Mouse (Mus musculus): ENCODE data around the gene Rspo3.

Gene Rspo3

DNA sequence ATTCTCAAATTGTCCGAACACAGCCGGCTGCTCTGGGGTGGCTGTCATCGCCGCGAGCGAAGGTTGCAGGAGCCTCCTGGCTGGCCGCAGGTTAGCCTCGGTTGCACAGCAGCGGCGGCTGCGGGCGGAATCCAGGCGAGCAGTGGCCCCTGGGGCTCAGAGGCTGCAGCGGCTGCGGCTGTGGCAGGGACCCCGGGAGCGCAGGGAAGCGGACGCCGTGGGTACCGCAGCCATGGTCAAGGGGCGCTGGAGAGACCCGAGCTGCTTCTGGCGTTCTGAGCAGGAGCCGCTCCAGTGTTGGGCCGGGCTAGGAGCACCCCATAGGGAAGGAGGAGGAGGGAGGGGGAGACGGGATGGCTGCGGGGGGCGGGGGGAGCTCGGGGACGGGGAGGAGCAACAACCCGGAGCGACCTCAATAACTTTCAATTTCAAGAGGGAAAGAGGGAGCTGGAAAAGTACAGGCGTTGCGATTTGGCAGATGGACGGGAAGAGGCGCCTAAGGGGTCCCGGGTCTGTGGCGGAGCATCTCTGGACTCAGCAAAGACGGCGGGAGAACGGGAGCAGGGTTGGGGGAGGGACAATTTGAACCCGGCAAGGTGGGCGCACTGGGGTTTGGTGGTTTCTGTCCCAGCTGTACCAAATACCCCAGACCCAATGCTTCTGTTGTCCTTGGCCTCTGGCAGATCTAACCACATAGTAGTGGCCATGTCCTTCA lies at the start of gene Rspo3:
Gene Rspo3, minus strand, starts transcription at position 322 of the 715 bp plus-strand sequence.
- no peak for DNase-seq (ENCODE audit: extremely low read depth, insufficient read length, low spot score)

DNA sequence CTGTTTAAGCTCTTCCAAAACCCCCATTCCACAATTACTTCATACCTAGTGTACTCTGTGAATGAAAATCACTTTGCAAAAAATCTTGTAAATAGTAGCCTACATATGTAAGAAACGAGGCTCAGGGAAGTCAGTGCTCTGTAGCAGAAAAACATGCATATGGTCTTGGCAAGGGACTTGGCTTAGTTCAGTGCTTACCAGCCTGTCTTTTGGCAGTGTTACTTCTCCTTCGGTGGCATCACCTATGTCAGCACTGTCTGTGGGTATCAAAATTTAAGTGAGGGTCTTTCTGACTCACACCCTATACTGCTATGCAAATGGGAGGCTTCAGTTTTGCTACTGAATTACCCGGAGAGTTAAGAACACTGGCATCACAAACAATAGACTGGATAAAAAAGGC lies 46.3 kb upstream of the Rspo3 start:
- DNase-seq (ENCODE audit: extremely low read depth, insufficient read length, low spot score): no peak

DNA sequence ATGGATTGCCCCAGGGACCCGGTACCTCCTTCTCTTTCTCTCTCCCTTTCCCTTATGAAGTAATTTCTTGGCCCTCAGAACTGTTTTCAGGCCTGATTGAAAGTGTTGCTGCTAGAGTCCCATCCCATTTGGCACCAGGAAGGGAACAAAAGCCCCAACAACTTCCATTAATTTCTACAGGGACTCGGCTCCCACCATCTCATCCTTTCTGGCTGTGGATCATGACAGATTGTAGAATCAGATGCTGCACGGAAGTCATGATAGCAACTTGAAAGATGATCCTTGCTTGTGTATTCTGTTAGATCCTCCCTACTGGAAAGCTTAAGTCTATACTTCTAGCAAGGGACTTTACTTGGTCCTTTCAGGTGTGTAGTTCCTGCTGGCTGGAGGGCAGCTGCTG lies 45.8 kb upstream of the Rspo3 start:
- DNase-seq (ENCODE audit: extremely low read depth, insufficient read length, low spot score): no peak

DNA sequence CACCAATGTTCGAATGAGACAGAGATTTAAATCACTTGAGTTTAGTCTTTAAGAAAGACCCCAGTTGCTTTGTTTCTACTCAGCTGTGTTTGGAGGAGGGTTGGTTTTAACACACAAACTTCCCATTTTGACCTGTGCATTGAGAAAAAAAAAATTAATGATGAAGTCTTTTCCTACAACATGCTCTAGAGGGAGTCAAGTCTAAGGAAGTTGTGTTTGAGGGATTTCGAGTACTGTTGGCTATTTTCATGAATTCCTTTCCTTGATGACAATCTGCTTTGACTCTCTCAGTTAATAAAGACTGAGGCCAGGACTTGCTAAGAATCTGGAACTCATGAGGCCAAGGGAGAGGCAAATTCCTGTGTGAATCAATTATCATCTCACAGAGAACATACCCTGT lies 20.3 kb upstream of the Rspo3 start:
- DNase-seq (ENCODE audit: extremely low read depth, insufficient read length, low spot score): no peak

DNA sequence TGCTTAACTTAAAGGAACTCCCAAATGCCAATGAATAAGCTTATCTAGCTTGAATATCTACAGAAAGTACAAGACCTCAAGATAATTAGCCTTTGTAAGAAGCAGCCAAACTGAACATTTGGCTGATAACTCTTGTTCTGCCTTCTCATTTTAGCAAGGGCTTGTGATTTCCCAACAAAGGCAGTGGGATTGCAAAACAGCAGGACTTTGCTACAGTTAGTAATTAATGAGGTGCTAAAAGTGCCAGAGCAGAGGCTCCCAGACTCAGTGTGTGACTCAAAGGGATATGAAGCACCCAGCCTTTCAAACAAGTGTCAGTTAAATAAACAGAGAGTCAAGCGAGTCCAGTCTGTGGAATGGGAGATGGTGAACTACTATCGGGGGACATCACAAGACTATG lies 18.7 kb upstream of the Rspo3 start:
- DNase-seq (ENCODE audit: extremely low read depth, insufficient read length, low spot score): no peak

DNA sequence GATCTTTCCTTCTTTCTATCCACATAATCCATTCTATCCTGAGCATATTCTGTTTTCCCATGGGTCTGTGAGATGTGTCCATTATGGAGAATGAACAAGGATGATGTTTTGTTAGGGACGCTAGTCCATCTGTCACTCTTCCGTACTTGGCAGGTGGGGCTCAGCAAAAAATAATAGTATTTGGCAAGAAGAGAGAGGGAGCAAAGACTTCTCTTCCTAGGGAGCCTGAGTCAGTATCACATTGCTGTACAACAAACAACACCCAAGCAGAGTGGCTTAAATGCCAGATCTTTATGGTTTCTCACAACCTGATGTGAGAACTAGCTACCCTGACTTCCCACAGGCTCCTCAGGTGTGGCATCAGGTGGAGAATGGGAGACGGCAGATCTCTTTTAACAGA lies 7.3 kb upstream of the Rspo3 start:
- no peak for DNase-seq (ENCODE audit: extremely low read depth, insufficient read length, low spot score)

DNA sequence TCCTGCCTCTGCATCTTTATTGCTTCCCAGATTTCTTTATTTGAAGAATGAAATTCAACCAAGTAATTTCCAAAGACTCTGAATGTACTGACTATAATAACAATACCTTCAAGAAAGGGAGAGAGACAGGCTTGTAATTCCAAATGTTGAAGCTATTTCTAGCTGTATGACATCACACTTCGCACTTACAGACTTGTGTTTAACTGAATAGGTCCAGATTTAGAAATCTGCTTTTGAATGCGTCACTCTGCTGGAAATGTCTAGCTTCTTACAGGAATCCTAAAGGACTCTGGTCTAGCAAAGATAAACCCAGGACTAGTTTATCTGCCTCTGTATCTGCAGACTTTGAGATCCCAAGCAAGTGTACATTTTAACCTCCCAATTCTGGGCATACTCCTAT lies 3.8 kb upstream of the Rspo3 start:
- DNase-seq (ENCODE audit: extremely low read depth, insufficient read length, low spot score): no peak

DNA sequence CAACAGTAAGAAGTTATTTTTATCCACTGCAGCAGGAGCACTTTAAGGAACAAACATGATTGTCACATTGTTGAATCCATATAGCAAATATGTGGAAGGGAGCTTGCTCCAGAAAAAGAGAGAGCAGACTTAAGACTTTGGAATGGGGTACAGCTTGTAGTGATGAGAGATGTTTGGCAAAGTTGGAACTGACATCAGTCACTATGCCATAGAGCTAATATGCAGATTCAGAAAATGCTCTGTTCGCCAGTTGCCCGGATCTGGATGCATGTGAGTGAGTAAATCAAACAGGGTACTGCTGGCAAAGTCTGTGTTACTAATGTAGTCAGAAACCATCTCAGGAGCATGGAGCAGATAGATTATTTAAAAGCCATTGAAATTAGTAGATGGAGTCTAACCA lies 3.1 kb upstream of the Rspo3 start:
- no peak for DNase-seq (ENCODE audit: extremely low read depth, insufficient read length, low spot score)

DNA sequence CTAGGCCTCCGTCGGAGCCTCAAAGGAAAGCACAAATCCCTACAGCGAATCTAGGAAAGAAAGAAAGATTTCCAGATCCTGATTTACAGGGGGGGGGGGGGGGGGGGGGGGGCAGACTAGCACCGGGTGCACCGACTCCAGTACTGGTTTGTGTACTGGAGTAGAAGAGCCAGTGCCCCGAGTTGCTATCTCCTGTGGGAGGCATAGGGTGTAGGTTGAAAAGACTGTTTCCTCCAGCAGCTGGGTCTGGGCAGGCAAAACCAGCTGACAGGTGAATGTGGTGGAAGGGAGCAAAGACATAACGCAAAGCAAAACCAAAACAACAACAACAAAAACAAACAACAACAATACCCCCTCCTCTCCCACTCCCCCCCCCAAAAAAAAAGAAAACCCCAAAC lies 838 bp downstream of the Rspo3 start:
- no peak for DNase-seq (ENCODE audit: extremely low read depth, insufficient read length, low spot score)

DNA sequence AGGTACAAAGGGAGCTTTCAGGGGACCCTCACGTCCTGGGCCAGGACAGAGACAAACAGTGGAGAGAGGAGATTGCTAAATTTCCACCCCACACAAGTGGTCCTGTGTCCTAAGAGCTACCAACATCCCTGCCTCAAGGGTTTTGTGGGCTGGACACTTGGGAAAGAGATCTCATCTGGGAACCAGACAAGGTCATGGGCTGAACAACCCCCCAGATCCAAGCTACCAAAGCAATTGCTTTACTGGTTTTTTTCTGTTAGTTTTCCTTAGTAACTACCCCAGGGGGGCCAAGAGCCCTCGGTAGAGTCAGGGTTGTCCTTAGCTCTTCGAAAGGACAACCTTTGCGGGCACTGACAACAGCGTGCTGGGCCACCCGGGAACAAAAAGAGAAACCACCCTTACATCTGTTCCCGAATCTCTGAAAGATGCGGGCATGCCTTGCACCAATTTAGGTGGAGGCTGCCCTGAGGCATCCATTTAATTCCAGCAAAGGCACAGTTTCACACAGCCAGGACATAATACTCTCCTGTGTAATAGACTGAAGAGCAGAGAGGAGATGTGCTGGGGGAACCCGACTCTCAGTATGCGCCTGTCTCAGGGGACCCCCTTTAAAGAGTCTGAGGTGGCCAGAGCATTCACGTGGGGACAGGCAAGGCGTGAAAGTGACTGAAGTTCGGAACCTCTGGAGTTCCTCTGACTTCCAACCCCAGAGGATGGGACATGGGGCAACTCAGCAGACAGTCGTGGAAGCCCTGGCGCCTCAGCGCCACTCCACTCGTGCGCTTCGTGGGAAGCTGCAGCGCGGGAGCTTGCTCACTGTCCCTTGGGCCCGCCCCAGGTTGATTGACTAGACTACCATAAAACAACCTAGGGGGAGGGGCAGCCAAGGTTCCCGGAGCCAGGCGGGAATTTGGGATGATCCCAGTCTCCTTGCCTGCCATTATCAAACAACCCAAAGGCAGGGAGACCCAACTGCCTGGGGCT lies 1.5 kb downstream of the Rspo3 start:
- no peak for DNase-seq (ENCODE audit: extremely low read depth, insufficient read length, low spot score)

DNA sequence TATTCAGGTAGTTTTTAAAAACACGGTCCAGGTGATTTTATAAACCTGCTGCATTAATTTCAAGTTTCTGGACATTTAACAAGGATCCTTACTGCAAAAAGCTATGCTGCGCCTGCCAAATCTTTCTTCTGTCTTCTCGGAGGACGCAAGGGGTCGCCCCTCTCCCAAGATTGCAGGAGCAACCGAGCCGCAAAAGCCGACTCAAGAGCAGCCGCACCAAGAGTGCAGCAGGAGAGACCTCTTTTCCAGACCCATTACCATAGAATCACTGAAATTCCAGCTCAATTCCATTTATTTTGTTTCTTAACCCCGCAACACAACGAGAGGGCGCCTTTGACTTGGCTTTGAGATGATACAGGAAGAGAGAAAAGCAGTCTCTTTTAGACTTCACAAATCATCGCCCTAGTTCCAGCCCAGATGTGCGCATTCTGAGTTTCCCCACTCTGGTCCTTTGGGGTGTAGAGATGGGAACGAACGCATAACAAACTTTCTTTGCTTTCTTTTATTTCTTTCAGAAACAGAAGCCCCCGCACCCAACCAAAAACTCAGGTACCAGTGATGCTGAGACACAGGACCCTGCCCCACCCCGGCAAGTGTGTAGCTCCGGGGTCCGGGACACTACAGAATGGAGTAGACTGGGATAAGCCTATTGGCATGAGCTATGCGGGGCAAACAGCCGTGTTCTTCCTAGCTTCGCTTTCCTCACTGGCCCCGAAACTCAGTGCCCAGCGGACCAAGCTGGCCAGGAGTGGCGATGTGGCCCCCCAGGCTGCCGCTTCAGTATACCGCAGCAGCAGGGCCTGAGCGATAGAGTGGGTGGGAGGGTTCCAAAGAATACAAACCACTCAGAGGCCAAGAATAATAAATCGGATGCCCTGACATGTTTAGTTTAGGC lies 2.6 kb downstream of the Rspo3 start:
- DNase-seq (ENCODE audit: extremely low read depth, insufficient read length, low spot score): no peak

DNA sequence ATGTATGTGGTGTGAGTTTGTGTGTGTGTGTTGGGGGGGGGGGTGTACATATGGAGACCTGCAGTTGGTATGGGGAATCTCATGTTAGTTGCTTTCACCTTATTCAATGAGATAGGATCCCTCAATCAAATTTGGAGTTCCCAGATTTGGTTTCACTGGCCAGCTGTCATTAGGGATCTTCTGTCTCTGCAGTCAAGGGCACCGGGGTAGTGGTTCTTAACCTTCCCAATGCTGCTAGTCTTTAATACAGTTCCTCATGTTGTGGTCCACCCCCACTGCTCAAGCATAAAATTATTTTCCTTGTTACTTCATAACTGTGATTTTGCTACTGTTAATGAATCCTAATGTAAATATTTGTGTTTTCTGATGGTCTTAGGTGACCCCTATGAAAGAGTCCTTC lies 22.1 kb downstream of the Rspo3 start:
- DNase-seq (ENCODE audit: extremely low read depth, insufficient read length, low spot score): no peak

DNA sequence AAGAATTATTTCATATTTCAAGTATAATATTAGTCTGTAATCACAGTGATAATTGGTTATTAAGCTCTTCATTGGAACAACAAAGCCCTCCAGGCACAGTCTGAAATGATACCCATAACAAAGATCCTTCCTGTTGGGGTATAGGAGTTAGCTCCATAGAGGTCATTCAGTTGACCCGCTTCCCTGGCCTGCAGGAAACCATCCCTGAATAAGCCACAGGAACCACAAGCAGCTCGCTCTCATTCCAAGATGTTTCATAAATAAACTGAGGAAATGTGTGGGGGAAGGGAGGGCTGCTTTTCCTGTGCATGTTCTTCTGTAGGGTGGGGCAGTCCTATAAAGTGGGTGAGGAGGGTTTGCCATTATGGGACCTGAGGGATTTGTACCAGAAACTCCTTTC lies 27.5 kb downstream of the Rspo3 start:
- DNase-seq (ENCODE audit: extremely low read depth, insufficient read length, low spot score): no peak

DNA sequence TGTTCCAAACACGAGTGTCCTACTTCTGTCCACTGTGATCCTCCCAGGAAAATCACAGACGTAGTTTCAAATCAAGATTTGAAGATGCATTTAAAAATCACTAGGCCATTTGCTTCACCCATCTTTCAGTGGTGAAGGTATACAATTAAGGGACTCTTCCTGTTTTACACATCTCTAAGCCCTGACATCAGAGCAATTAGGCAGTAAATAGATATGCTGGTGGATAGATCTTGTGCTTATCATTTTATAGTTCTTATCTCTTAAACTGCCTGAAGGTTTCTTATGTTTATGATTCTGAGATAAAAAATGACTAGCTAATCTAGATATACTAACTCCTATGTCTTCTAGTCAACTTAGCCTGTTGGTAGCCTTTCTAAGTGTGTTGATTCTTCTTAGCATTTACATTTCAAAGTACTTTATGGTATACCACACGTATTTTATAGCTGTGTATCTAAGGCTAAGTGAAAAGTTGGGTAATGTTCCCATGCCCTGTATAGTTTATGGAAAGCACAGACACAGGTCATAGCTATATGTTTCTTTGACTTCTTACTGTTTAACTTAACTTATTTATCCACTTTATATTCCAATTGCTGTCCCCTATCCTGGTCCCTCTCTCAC lies 38.4 kb downstream of the Rspo3 start:
- DNase-seq (ENCODE audit: extremely low read depth, insufficient read length, low spot score): no peak

DNA sequence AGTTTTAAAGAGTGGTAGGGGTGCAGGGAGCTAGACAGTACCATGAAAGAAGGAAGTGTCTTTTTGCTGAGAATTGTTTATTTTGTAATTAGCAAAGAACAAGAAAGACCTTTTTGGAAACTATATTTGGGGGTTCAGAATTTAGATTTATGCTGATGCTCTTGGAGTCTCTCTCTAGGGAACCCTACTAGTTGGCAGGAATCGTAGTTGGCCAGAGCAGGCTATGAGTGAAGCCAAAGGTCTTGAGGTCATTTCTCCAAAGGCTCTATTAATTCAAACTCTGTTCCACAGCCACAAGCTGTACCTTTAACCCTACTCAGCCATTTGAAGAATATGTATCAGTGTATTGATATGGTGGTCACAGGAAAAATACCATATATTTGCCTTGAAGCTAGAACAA lies 41.7 kb downstream of the Rspo3 start:
- DNase-seq (ENCODE audit: extremely low read depth, insufficient read length, low spot score): no peak

DNA sequence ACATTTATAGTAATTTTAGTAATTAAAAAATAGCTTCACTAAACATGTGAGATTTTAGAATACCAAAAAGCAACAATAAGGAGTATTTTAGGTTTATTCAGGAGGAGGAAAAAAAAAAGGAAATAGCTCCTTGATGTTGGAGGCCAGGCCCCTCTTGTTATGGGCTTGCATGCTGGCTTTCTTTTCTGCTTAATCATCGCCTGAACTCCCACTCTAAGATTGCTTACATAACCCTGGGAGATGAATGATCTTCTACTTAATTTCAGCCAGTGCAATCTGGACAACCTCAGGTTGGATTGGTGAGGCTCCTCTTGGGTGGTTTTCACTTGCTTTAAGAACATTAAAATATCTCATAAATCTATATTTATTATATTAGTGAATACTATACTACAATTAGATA lies 54.7 kb downstream of the Rspo3 start:
- no peak for DNase-seq (ENCODE audit: extremely low read depth, insufficient read length, low spot score)

DNA sequence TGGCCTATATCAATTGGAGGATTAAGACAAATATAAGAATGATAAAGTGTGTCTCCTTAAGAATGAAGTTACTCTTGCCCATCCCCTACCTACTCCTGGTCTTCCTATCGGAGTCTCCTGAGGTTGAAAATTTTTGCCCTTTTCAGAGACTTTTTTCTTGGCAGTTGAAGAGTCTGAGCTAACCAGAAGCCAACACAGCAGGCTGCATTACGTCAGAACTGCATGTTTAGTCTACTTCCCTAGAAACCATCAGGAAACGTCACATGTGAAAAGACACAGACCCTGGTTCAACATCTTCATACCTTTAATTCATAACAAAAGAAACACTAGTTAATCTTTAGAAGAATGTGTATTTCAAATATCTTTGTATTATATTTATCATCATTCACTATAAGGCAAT lies 56.3 kb downstream of the Rspo3 start:
- DNase-seq (ENCODE audit: extremely low read depth, insufficient read length, low spot score): no peak

DNA sequence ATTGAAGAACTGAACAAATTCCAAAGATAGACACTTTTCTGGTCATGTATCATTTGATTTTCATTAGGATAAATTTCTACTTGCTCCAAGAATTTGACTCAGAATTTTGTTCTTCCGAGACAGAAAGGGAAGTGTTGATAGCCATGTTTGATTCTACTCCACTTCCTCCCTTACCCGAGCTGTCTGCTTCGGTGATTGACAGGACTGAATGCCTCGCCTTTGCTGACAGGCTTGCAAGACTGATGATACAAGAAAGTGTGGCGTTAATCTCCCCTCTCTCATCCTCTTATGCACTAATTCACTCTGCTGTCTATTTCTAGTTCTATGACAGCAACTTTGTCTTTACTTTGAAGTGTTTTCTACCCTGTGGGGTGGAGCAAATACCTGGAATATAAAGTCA lies 65.2 kb downstream of the Rspo3 start:
- no peak for DNase-seq (ENCODE audit: extremely low read depth, insufficient read length, low spot score)

DNA sequence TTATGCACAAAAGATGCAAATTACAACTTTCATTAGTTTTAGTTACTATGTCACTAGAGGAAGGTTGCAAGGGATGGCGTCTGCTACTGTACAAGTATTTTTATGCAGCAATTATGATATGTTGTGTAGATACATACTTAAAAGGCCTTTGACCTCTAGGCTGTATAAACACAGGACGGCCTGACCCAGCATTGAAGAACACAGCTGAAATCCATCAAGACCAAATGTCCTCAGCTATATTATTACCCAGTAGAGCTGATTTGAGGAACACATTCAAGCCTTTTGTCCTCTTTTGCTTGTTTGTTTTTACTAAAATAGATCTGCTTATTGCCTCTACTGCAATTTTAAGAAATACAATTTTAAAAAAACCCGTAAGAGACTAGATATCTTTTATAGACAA lies 75.6 kb downstream of the Rspo3 start:
- no peak for DNase-seq (ENCODE audit: extremely low read depth, insufficient read length, low spot score)

DNA sequence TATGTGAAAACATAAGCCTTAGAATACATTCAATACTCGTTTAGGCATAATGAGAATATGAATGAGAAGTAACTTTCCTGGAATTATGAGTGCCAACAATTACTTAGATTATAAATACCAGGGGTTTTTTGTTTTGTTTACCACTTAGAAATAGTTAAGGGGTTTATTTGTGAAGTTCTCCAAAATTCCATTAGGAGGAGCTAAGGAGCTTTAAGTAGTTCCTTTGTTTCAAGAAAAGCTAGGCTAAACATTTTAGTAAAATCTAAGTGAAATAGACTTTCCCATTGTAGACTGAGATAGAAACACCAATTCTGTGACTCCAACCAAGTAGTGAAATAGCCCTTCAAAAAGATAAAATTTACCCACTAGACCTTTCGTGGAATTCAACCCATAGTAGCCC lies 76.0 kb downstream of the Rspo3 start:
- DNase-seq (ENCODE audit: extremely low read depth, insufficient read length, low spot score): no peak

DNA sequence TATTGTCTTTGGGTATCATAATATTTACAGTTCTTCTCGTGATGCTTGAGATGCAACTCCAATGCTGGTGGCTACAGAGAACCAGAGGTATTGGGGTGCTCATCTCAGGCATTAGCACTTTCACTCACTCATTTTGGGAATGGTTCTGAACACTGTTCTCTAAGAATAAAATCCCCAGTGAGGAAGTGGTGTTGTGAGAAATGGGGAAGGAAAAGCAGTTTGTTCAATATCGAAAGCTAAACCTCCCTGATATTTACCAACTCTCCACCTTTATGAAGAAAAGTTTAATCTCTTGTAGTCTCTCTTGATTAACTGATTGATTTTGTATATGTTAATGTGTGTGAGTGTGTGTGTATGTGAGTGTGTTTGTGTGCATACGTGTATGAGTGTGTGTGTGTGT lies 90.6 kb downstream of the Rspo3 start:
- DNase-seq (ENCODE audit: extremely low read depth, insufficient read length, low spot score): no peak
